ENCODE assay signal across 11 mouse cellular contexts in the genomic region with DNA sequence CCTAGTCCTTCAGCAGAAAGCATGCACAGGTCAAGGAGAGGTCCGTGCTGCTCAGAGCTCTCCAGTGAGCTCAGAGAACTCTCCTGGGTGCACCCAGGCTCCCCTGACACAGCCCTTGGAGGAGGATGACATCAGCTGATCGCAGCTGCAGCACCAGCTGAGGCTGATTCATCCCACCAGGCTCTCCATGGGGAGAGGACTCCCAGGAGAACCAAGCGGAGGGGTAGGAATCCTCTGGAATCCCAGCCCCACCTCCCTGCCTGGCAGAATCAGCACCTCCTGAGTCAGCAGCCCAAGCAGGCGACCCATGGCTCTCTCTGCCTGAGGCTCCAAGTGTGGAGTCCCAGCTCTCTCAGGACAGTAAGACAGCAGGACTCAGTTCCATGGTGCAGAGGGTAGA. TPM values are rescaled to one million over a fixed set of nuclear protein-coding genes. Genes with fewer than 3 reads are reported as not detected.
A peak's percentile ranks its signal among the peaks of the same experiment; 100 is the strongest.
DNase-seq lines count a peak whose midpoint lies in the region.
"Had no signal": no experiment of that assay in that cellular context is flagged by ENCODE, and none has a peak within 500 bp of the region (broad histone marks: within the 10 kb centered on the region; RNA-seq: fewer than 3 reads in every experiment).

No protein-coding gene starts in this region.

- WGBS in heart, embryonic 10.5 days = 20% methylated on average over 4 of the region's 4 CpGs

- H3K27ac ChIP-seq in heart, embryonic 10.5 days = peak overlapping the region; percentile 3; the same call in 1 of the 2 replicates

- peaks cover 17% of the 10 kb centered on the region for H3K4me1 ChIP-seq in heart, embryonic 10.5 days

- H3K9me3 ChIP-seq in heart, embryonic 10.5 days = no peaks in the 10 kb centered on the region

- no peak overlapping the region for H3K4me3 ChIP-seq in heart, embryonic 10.5 days

- no peaks in the 10 kb centered on the region for H3K27me3 ChIP-seq in heart, embryonic 10.5 days (ENCODE audit: insufficient read depth, poor library complexity, severe bottlenecking)

- 0 out of 2 replicates have a peak, but pooled peaks cover 3% of the 10 kb centered on the region for H3K36me3 ChIP-seq in heart, embryonic 10.5 days

- DNase-seq in heart, embryonic 10.5 days (ENCODE audit: low spot score) = no peak
- no peak for DNase-seq in heart, postnatal 36 days
- DNase-seq in urinary bladder, postnatal 25 days (ENCODE audit: low spot score) = peak; percentile 23
- no peak for DNase-seq in urinary bladder, postnatal 4 days (ENCODE audit: low spot score in 2 of 2)
- DNase-seq in kidney, postnatal 36 days = peak; percentile 49 to 60
- DNase-seq in telencephalon, adult 2 months (ENCODE audit: low read depth, low spot score) = peak; percentile 84
- no peak for DNase-seq in cerebellum, adult 18-20 months
- no peak for DNase-seq in thymus, postnatal 14 days
- DNase-seq: spleen, adult 18-20 months had no signal

- intact Hi-C loops in heart, postnatal 36 days (cut with DNase I) = no loop called here

RNA-seq across cellular contexts. Expression of a gene that starts 12.6 kb away (rescaled TPM):
- polyA plus RNA-seq in heart, embryonic 10.5 days (2016; fragmentation: Nextera tagmentation; extraction: Ambion mirVana) = 3.9 and 6.4 TPM in 2 replicates
- 10 to 100 TPM; 25.7 to 29.2 TPM for total RNA-seq in heart, postnatal 36 days (2021)

RNA-seq across cellular contexts. Expression of a gene that starts 41.2 kb away (rescaled TPM):
- polyA plus RNA-seq in heart, embryonic 10.5 days (2016; fragmentation: Nextera tagmentation; extraction: Ambion mirVana) = 0.24 TPM in 1 of 2 replicates, not detected in the other
- total RNA-seq in heart, postnatal 36 days (2021) = not detected
- total RNA-seq: G1E; hematopoietic stem cell, adult 5-6 weeks had no signal
- polyA plus RNA-seq: G1E had no signal

RNA-seq across cellular contexts. Expression of a gene that starts 52.5 kb away (rescaled TPM):
- 34.0 and 42.5 TPM in 2 replicates for polyA plus RNA-seq in heart, embryonic 10.5 days (2016; fragmentation: Nextera tagmentation; extraction: Ambion mirVana)
- 10 to 100 TPM; 14.9 to 17.2 TPM for total RNA-seq in heart, postnatal 36 days (2021)

RNA-seq across cellular contexts. Expression of a gene that starts 53.0 kb away (rescaled TPM):
- polyA plus RNA-seq in heart, embryonic 10.5 days (2016; fragmentation: Nextera tagmentation; extraction: Ambion mirVana) = 18.0 and 22.6 TPM in 2 replicates
- total RNA-seq in heart, postnatal 36 days (2021) = 1 to 10 TPM; 7.1 to 7.2 TPM

RNA-seq across cellular contexts. Expression of a gene that starts 55.9 kb away (rescaled TPM):
- 0.87 and 1.2 TPM in 2 replicates for polyA plus RNA-seq in heart, embryonic 10.5 days (2016; fragmentation: Nextera tagmentation; extraction: Ambion mirVana)
- total RNA-seq in heart, postnatal 36 days (2021) = under 1 TPM; 0.11 to 0.17 TPM

Comparison
In these comparisons a context has a peak if more than half of its experiments do, and no peak if none do; other contexts are left out.
1. DNase-seq: peak in urinary bladder, postnatal 25 days (single experiment), kidney, postnatal 36 days (2 of 2) and telencephalon, adult 2 months (single experiment); none in heart, embryonic 10.5 days (single experiment), heart, postnatal 36 days (0 of 2), urinary bladder, postnatal 4 days (0 of 2), cerebellum, adult 18-20 months (0 of 2) and thymus, postnatal 14 days (single experiment).